Mouse (Mus musculus) liver, adult (tissue): Measurements from ENCODE around the gene Kif1b.
A peak's percentile ranks its signal among the peaks of the same experiment; 100 is the strongest.

Experiments
- GATA4 ChIP-seq: IDR thresholded peaks from 2 replicates; pipeline ENCODE4 v1.6.1; 2014; ENCODE audit warnings: mild to moderate bottlenecking, low read length; ENCODE audit not compliant: insufficient replicate concordance

The Kif1b gene

DNA sequence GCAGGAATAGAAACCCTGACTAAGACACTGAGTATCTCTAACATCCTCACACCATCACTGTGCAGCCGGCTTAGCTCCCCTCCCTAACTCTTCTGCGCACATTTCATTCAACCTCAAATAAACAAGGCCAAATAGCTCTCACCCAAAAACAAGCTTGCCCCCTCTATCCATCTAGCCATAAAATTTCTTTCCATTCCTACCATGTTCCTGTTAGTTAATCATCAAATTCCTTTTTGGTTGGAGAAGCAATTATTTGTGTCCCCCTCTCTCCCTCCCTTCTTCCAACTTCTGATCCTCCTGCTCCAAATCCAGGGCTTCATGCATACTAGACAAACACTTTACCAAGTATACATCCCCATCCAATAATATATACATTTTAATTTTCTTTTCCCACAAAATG lies 11.0 kb downstream of the Kif1b start:
- no peak for TF ChIP-seq GATA4

GRCm38 (mm10) chr4:149292984-149293383 lies 14.5 kb downstream of the Kif1b start:
- TF ChIP-seq GATA4: no peak

DNA sequence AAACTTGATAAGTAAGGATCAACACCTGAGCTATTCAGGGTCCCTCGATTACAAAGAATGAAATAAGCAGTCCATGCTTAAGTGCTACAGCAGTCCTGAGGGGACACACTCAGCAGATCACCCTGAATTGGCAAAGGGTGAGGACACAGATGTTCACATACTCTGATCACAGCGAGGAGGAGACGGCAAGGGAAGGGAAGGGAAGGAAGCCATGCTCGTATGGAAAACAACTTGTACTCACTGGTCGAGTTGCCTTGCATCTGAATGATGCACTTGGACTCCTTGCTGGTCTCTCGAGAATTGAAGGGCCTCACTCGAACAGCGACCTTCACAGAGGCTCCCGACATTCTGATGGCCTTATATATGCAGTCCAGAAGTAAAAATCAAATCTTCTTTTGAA lies 16.4 kb downstream of the Kif1b start:
- no peak for TF ChIP-seq GATA4

GRCm38 (mm10) chr4:149290157-149290750 lies 17.2 kb downstream of the Kif1b start:
- no peak for TF ChIP-seq GATA4

- TF ChIP-seq GATA4: no peak
Measured at GRCm38 (mm10) chr4:149286287-149287137, 21.0 kb downstream of the Kif1b start.

DNA sequence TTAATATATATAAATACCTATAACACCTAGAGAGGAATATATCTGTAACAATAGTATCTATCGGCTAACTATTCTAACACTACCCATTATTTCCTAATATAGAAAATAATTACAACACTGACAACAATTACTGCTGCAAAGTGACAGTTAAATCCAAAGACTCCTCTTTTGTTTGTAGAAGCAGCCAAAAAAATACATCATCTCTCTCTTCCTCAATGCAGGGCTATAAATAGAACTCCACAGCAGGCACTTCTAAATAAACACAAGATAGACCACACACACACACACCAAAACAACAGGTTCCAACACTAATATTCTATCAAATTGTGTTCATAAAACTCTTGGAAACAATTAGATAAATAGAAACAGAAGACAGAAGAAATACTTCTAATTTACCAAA lies 21.8 kb downstream of the Kif1b start:
- no peak for TF ChIP-seq GATA4

GRCm38 (mm10) chr4:149283018-149283417 lies 24.5 kb downstream of the Kif1b start:
- TF ChIP-seq GATA4: no peak

DNA sequence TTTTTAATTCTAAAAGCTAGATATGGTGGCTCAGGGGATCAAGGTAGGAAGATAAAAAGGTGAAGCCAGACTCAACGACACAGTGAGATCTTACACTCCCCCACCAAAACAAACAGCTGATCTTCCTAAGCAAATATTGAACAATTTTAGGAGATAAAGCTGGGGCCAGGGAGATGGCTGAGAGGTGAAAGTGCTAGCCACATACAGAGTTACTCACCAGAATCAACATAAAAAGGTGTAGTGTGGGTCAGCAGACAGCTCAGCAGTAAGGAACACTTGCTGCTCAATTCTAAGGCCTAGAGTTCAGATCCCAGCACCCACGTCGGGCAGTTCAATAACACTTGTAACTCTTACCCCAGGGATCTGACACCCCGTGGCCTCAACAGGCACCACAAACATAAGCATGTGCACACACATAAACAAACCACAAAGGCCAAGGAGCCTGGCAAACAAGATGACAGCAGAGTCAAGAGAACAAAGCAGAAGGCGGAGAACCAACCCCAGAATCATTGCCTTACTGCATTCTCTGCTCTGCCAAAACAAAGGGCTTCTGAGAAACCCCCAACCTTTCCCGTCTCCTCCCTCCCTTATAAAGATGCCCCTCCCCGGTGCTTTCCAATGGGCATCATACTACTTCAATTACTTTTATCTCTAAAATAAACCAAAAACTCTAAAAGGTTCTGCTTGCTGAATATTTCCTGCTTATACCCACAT lies 25.3 kb downstream of the Kif1b start:
- TF ChIP-seq GATA4: peak; percentile 89; the same call in 1 of the 2 replicates

GRCm38 (mm10) chr4:149277571-149277970 lies 29.9 kb downstream of the Kif1b start:
- no peak for TF ChIP-seq GATA4

DNA sequence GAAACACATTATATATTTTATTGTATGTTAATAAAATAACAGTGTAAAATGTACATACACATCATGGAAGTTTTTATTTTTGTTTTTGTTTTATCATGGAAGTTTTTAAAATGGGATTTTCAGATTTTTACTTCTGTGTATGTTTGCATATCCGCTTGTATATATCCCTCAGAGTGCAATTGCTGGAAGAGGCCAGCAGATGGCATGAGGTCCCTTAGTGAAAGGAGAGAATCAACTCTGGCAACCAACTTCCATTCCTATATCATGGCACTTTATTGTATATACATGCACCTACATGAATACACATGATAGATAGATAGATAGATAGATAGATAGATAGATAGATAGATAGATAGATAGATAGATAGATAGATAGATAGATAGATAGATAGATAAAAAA lies 34.4 kb downstream of the Kif1b start:
- no peak for TF ChIP-seq GATA4

DNA sequence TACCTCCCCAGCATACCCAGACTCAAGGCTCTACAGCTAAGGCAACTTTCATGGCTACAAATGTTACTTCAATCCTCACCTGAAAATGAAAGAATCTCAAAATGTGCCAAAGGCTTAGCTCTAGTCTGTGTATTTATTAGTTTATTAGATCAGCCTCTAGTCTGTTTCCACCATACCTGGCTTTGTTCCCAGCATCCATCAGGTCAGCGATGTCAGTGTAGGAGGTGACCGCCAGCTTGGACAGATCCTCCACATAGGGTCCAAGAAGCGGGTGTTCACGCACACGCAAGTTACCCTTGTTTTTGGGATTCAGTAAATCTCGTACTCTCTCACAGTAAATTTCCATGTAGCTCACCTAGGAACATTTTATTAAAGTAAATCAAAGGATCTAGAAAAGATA lies 37.0 kb downstream of the Kif1b start:
- no peak for TF ChIP-seq GATA4

DNA sequence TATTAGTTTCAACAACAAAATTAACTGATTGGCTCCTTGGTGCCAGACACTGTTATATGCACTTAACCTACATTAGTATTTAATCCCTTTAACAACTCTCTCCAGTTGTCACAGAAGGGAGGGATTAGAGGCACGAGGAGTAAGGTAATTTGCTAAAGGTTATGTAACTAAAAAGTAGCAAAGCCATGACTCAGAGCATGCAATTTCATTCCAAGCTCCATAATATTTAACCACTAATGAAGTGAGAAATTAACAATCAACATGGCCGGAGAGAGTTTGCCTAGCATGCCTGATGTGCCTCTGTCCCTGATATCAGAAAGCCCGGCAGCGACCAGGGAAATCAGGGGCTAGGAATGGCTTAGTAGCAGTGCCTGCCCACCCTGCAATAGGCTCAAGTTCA lies 38.5 kb downstream of the Kif1b start:
- no peak for TF ChIP-seq GATA4

DNA sequence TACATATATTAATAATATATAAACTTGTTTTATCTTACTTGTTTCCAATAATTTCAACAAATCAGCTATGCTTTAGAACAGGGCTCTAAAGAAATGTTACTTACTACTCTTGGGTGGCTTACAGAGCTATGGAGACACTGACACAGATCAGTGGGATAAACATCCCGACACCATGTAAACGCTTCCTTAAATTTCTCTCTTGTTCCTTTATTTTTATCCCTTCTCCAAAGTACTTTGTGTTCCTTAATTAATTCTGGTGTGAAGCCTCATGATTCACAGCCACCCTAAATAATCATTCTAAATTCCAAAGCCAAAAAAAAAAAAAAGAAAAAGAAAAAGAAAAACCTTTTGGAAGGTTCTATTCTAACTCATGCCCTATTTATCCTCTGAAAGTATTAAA lies 42.6 kb downstream of the Kif1b start:
- no peak for TF ChIP-seq GATA4

- TF ChIP-seq GATA4: no peak
Measured at GRCm38 (mm10) chr4:149263218-149263617, 44.3 kb downstream of the Kif1b start.

- no peak for TF ChIP-seq GATA4
Measured at GRCm38 (mm10) chr4:149261466-149261865, 46.0 kb downstream of the Kif1b start.

DNA sequence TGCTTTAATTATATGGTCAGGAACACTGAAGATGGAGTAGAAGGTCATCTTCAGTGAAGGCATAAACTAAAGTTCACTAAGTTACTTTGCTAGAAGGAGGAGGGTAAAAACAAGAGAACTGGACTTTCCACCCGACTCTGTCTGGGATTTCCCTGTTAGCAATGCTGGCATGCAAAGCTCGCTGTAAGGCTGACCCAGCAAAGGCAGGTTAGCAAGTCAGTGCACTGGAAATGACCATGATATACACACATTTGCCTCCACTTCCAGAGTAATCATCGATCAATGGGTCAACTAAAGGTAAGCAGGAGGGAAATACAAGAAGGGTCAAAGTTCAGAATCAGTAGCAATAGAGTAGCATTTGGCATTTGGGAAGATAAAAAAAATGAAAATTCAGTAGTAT lies 46.6 kb downstream of the Kif1b start:
- no peak for TF ChIP-seq GATA4

DNA sequence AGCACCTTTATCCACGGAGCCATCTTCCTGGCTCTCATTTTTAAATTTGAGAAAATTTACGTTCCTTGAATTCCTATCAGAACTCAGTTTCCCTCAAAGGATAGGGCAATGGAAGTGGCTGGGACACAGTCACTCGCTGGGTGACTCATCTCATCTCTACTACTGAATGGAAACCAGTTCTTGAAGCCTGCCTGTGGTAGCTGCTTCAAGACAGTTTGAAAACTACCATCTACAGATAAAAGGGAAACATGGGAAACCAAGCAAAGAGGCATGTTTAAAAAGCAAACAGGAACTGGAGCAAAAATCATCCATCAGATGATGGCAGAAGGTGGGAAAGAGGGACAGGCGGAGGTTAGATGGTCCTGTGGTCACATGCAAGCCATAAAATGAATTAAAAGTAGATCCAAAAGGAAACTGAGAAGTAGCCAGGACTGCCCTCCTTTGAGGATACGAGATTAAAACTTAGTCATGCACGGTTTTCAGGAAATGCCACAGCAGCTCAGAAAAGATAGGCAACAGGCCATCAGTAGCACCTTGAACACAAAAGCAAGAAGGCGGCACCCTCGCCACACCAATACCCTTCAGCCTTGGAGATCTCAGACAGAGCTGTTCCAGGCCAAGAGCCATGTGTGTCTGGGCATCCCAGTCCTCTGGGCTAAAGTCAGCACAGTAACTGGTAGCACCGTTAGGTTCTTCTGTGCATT lies 48.0 kb downstream of the Kif1b start:
- TF ChIP-seq GATA4: no peak
